Mouse (Mus musculus) E14TG2a.4 (cell line): ENCODE measurements around the gene Nos2.
"Not testable (repeated sequence)": the region's sequence is repeated elsewhere in the genome, so short reads cannot be mapped to it uniquely, and the experiment has no call there.

Experiments used
- CTCF ChIP-seq: conservative IDR thresholded peaks from 2 replicates; pipeline ENCODE4 v1.5.1; 2014; ENCODE audit warnings: low read length
- POU5F1 ChIP-seq: IDR thresholded peaks from 2 replicates; pipeline ENCODE4 v1.6.1; 2014; ENCODE audit warnings: low read length, borderline replicate concordance

- not testable (repeated sequence) for TF ChIP-seq CTCF, POU5F1
These were observed 70.4 kb downstream of the Nos2 start for GRCm38 (mm10) chr11:78990875-78991543.
